Mouse (Mus musculus): ENCODE data around the gene Ppp1r9b. TPM values are rescaled to one million over a fixed set of nuclear protein-coding genes. Genes with fewer than 3 reads are reported as not detected.

The Ppp1r9b gene
- total RNA-seq, 4 experiments from 2014 or later, result 819 to 832 (median 829) TPM

GRCm38 (mm10) chr11:95022237-95022992, 31.6 kb downstream of the Ppp1r9b start:
- DNase-seq (ENCODE audit: low spot score in 2 of 2), result no peak

GRCm38 (mm10) chr11:95023481-95023880, 32.6 kb downstream of the Ppp1r9b start:
- no peak for DNase-seq (ENCODE audit: low spot score in 2 of 2)

GRCm38 (mm10) chr11:95024439-95025184, 33.8 kb downstream of the Ppp1r9b start:
- peak in 1 of 2 experiments; percentile 62 for DNase-seq (ENCODE audit: low spot score in 2 of 2)

DNA sequence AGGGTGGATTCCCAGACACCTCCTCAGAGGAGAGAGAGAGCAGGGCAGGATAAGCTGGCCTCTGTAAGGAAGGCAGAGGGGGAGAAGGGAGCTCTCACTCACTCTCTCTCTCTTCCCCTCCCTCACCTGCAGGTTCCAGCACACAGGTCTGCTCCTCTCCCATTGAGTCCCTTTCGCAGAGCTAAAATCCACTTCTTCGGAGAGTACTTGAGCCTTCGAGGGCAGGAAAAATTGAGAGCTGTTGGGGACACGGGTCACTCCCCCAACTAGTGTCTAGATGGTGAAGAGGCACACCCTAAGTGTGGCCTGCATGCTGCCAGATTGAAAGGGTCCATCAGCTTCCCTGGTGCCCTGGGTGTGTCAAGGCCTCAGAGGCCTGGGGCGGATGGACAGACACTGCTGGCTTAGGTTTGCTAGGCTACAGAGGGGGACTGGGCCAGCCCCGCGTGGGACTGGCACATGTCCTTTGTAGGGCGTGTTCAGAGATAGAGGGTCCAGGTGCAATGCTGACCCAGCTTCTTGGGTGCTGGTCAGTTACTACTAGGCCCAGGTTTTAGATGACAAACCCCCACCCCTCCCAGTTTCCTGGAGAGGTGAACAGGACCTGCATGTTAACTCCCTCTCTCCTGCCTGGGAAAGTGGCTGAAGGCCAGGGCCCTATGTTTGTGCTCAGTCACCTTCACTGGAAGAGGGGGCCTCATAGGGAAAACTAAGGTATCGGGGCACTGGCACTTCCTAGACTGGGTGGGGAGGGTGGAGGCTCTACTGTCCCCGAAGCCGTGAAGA, 34.6 kb downstream of the Ppp1r9b start:
- DNase-seq (ENCODE audit: low spot score in 2 of 2), result no peak

DNA sequence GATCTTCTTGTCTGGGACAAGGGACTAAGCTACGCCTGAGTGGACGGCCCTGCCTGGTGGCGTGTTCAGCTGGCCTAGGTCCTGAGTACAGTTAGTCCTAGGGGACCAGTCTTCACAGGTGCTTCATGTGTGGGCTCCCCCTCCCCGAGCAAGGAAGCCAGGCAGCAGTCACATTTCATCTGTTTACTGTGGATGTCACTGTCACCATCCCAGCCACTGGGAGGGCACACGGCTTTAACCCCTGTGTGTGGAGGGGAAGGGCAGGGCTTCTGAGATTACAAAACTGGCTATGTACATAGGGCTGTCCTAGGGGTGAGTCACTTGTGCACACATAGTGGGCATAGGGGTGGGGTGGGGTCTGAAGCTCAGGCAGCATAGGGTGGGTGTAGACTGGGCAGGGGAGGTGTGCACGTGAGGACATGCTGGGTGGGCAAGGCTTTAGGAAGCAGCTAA, 35.3 kb downstream of the Ppp1r9b start:
- DNase-seq (ENCODE audit: low spot score in 2 of 2), result no peak

DNA sequence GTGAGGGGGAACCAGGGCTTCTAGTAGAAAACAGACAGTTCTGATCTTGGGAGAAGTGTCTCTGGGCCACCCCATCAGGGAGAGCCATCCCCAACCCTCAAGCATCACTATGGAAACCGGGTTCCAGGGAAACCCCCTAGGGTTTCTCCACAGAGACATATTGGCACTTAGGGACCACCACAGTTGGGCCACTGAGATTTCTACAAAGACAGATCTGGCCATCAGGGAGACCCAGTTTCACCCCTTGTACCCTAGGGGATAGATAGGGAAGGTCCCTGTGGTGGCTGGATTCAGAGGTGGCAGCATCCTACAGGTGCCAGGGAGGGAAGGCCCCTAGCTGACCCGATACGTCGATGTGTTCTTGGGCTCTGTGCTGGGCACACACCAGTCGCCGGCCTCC, 36.0 kb downstream of the Ppp1r9b start:
- DNase-seq (ENCODE audit: low spot score in 2 of 2), result no peak

DNA sequence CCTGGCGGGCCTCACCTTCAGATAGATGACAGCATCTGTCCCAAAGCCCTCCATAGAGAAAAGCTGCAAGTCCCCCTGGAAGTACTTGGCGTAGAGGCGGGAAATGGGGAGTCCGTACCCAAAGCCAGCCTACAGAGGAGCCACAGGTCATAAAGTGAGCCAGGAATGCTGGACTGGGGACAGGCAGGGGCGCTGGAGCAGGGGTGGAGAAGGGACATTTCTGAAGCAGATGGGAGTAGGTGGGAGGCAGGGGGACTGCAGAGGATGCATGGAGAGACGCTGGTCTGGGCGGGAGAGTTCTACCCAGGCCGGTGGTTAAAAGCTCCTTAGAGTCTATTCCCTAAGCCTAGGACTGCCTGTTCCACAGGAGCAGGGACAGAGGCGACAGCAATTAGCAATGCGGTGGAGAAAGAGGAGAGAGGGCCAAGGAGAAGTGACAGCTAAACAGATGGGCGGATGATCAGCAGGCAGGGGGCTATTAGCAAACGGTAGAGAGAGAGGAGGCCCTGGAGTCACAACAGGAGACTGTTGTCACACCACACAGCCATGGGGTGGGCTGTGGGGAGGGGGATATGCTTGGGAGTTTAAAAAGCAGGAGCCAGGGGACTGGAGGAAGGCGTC, 37.1 kb downstream of the Ppp1r9b start:
- DNase-seq (ENCODE audit: low spot score in 2 of 2), result no peak

DNA sequence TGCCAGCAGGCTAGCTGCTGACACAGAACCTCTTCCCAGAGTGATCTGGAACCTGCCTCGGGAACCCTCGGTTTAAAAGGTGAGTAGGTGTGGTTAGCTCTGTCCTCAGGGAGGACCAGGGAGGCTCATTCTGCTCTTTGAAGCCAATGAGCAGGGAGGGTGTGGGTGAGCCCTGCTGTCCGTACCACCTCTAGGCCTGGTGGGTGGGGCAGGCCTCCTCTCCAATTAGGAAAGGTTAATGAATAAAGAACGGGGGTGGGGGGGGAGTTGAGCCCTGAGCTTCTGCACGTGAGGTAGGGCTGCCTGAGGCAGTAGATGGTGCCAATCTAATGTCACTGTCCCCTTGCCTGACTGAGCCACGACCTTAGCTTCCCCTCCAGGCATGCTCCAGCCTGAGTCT, 42.1 kb downstream of the Ppp1r9b start:
- no peak for DNase-seq (ENCODE audit: low spot score in 2 of 2)

DNA sequence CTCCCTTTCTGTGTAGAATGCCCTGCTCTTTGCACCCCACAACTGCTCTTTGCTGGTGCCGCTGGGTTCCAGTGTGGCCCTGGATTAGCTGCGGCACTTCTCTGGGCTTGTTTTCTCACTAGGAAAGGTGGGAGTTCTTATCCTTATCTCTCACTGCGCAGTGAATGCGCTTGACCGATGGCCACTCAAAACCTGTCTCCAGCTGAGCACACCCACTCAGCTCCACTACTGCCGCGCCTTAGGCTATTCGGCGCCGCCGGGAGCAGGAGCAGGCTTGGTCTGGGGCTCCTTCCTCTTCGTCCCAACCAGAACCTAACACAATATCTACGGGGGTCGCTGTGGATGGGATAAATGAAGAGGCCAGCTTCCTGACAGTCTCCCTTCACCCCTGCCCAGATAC, 42.8 kb downstream of the Ppp1r9b start:
- no peak for DNase-seq (ENCODE audit: low spot score in 2 of 2)

- no peak for DNase-seq (ENCODE audit: low spot score in 2 of 2)
Measured at GRCm38 (mm10) chr11:95034902-95035301, 44.1 kb downstream of the Ppp1r9b start.

GRCm38 (mm10) chr11:95036521-95036920, 45.7 kb downstream of the Ppp1r9b start:
- DNase-seq (ENCODE audit: low spot score in 2 of 2), result no peak

GRCm38 (mm10) chr11:95037306-95037705, 46.5 kb downstream of the Ppp1r9b start:
- no peak for DNase-seq (ENCODE audit: low spot score in 2 of 2)

DNA sequence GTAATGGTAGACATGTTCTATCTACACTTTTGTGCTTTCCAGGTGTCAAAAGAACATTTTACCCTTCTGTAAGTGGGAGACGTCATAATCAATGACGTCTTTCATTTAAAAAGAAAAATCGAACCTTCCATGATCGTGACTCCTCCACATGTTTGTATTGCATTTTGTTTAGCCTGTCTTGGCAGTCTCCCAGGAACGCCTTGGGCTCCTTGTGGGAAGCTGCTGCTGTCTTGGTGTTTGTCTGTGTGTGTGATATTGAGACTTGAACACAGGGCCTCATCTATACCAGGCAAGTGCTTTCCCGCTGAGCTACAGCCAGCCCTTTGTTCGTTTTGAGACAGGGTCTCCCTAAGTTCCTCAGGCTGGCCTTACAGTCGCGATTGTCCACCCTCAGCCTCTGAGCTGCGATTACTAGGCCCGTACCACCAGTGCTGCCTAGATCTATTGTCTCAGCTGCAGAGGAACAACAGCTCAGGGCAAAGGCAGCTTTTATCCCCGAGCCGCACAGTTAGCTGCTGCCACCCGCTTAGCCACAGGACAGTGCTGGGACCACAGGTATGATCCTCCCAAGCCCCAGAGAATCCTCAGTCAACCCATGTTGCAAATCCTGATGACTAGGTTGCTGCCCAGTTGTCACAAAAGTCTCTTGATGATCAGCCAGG, 47.5 kb downstream of the Ppp1r9b start:
- no peak for DNase-seq (ENCODE audit: low spot score in 2 of 2)

GRCm38 (mm10) chr11:95038818-95039655, 48.2 kb downstream of the Ppp1r9b start:
- no peak for DNase-seq (ENCODE audit: low spot score in 2 of 2)

DNA sequence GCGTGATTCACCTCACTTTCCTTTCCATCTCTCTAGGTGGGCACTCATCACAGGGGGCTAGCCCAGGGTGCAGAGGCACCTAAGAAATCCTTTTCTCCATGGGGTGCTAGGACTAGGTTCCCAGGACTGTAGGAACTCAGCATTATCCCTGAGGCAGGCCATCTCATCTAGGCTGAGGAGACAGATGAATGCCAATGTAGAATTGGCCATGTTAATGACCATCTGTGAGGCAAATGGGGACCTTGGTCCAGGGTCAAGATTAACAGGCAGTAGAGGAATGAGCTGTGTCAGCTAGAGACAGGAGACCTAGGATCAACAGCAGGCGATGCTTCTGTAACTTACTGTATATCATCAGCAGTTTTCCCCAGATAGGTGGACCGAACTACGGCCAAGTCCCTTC, 48.9 kb downstream of the Ppp1r9b start:
- no peak for DNase-seq (ENCODE audit: low spot score in 2 of 2)

- DNase-seq (ENCODE audit: low spot score in 2 of 2), result peak; percentile 52 to 73
Measured at GRCm38 (mm10) chr11:95040491-95041138, 49.8 kb downstream of the Ppp1r9b start.

- DNase-seq (ENCODE audit: low spot score in 2 of 2), result peak; percentile 98
Measured at GRCm38 (mm10) chr11:95041139-95041609, 50.3 kb downstream of the Ppp1r9b start, which contains the start of gene Pdk2. Gene Pdk2, minus strand, starts transcription at chr11:95041354.

DNA sequence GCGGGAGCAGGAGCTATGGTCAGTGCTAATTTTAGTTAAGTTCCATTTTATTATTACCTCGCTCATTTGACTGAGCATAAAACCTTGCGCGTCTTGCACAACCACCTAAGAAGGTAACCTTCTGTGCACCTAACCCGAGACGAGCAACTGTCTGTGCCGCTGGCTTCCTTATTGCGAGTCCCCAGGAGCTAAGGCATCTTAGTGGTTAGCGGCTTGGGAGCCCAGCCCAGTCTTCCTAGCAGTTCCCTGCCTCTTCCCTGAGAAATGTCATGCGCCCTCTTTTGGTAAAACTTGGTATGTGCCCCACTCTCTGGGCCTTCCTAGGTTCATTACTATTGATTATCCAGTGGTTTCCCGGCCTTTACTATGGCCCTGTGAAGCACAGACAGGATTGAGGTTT, 51.3 kb downstream of the Ppp1r9b start:
- DNase-seq (ENCODE audit: low spot score in 2 of 2), result peak; percentile 70 to 88

DNA sequence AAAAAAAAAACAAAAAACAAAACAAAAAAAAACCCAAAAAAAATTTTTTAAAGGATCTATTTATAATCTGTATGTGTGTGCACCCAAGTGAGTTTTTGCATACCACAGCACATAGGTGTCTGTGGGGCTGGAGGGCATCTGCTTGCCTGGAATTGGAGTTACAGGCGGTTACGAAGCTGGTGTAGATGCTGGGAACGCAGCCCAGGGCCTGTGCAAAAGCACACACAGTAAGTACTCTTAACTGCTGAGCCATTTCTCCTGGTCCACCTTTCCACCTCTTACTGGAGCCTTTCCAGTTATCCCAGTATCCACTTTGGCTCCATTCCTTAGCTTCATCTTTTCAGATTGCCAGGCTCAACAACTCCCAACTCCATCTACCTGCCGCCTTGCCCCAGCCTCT, 52.2 kb downstream of the Ppp1r9b start:
- no peak for DNase-seq (ENCODE audit: low spot score in 2 of 2)
